Mouse (Mus musculus) kidney, adult 2 months (tissue): ENCODE results near the gene Gm49396.

Experiments
- CTCF ChIP-seq: fragments of 200-500 bp; conservative IDR thresholded peaks from 2 replicates; pipeline ENCODE4 v1.5.1; 2011; ENCODE audit warnings: low read depth, mild to moderate bottlenecking, control low read depth, low read length, moderate library complexity, mixed read lengths; ENCODE audit not compliant: insufficient read depth, insufficient read length
- POLR2A ChIP-seq: fragments of 200-500 bp; IDR thresholded peaks from one replicate; pipeline ENCODE4 v1.6.1; 2011; ENCODE audit warnings: low read depth, low read length, control low read depth

DNA sequence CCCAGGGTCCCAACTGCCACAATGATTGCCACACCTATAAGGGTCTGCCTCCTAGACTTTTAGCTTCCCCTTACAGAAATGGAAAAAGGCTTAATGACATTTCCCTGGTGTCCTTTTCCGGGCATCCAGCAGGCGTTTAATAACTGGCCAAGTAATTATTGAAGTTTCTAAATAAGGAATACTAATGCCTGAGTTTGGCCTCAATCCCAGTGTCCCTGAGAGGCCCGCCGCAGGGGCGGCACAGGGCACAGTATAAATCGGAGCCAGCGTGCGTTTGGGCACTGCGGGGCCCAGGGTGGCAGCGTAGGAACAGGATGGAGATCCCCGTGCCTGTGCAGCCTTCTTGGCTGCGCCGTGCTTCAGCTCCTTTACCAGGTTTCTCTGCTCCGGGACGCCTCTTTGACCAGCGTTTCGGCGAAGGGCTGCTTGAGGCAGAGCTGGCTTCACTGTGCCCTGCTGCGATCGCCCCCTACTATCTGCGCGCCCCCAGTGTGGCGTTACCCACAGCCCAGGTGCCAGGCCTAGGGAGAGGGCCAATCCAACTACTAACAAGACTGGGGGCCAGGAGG lies 10.0 kb upstream of the Gm49396 start:
- TF ChIP-seq POLR2A = no peak
- no peak for TF ChIP-seq CTCF
